Mouse (Mus musculus): Measurements from ENCODE around the gene Rtcb. TPM values are rescaled to one million over a fixed set of nuclear protein-coding genes. Genes with fewer than 3 reads are reported as not detected.

Rtcb gene
- 10 to 100 TPM; 44.0 to 48.4 TPM for total RNA-seq (2021)
- long read RNA-seq, experiment 1, transcript Rtcb-201 (12 exons, 2,009 nt): major isoform, 72 of 78 reads
- long read RNA-seq, experiment 1, partial matches to known transcripts: 4 of 78 reads
- long read RNA-seq, experiment 1, other reads (novel, unspliced or antisense): 2 of 78 reads
- long read RNA-seq, experiment 2, transcript Rtcb-201 (12 exons, 2,009 nt): major isoform, 81 of 87 reads
- long read RNA-seq, experiment 2, partial matches to known transcripts: 4 of 87 reads
- long read RNA-seq, experiment 2, other reads (novel, unspliced or antisense): 2 of 87 reads

DNA sequence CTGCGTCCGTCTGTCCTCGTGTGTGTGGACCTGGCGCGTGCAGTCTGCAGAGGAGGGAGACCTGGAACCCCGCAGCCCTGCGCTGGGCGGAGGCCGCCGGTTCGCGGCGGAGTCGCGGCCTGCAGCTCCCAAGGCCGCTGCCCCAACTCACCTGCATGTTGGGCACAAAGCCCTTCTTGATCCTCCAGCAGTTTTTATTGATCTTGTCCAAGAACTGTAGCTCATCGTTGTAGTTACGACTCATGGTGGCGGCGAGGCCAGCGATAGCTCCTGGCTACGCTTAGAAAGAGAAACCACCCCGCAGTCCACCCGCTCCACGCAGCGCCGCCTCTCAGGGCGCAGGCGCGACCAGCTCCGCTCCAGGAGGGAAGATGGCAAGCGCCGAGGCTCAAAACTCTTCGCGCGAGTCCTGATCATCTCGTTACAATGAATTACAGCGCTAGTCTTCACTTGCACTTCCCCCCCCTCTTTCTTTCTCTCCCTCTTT lies at the start of gene Rtcb:
Gene Rtcb, minus strand, starts transcription at position 360 of the 487 bp plus-strand sequence.
- intact Hi-C loops (cut with DNase I): loop anchor here (5.0 kb wide), 2 partner anchors 40 to 65 kb away; partner anchors contain the start of genes Fbxo7 and Prdm4
- DNase-seq: peak; percentile 98
- Histone ChIP-seq H3K27ac (peak within 1 kb of the TSS; percentile 92), H3K4me3 (peak within 1 kb of the TSS; percentile 80)
- TF ChIP-seq CTCF (IDR thresholded peaks at IDR 0.05): no peak

DNA sequence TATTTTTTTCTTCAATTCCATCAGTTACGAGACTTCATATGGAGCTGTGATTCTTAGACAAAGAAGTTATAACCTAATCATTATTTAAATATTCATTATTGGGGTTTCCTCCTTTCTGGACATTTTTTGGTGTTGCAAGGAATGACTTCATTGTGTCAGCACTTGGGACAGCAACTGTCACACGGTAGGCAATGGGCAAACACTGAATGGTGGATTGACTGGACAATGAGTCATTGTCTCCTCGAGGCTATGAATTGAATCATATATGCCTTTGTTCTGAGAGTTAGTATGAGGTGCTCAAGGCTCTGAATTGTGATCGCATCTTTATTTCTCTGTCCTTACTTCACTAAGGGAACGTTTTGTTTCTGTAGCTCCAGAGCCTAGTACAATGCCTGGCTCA lies 48.8 kb upstream of the Rtcb start:
- Histone ChIP-seq H3K27ac (no peak overlapping the region), H3K4me3 (no peak overlapping the region)
- DNase-seq: no peak
- TF ChIP-seq CTCF (IDR thresholded peaks at IDR 0.05): no peak
- intact Hi-C loops (cut with DNase I): no loop called here

DNA sequence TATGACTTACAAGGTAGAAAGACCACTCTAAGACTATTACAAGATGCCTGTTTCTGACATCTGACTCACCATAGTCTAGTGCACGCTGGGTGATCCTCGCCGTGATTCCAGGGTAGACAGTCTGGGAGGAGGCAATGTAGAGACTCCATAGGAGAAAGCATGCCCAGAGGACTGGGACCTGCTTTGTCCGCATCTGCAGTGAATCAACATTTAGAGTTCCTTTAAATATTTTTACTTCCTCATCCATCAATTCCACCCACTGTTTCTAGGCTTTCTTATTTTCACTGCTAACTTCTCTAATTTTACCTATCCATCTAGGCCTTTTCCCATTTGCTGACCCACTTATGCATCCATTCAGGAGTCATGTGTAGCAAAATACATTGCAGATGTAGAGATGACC lies 42.8 kb upstream of the Rtcb start:
- no peak overlapping the region for H3K4me3 ChIP-seq
- no peak for DNase-seq
- no peak overlapping the region for H3K27ac ChIP-seq
- intact Hi-C loops (cut with DNase I): no loop called here
- no peak for TF ChIP-seq CTCF (IDR thresholded peaks at IDR 0.05)

DNA sequence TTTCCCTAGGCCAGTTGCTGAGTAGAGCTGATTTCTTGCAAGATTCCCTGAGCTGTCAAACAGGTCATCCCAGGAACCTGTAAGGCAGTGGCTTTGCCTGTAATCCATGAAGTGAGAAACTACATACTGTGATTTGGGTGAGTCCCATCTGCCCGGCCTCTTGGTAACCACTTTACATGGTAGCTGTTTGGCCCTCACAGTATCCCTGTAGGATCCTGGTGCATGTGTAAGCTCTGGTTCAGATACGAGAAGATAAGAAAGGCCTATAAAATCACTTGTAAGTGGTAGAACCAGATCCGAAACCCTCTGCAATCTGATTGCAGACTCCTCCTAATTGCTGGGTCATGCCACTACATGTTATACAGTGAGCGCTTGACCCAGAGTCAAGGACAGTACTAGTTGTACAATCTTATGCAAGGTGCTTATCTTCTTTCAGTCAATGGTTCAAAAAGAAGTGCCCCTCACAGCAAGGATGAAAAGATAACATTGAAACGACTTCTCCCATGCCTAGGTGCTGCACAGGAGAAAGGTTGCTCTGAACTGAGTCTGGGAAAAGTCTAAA lies 37.0 kb upstream of the Rtcb start:
- no peak for TF ChIP-seq CTCF (IDR thresholded peaks at IDR 0.05)

DNA sequence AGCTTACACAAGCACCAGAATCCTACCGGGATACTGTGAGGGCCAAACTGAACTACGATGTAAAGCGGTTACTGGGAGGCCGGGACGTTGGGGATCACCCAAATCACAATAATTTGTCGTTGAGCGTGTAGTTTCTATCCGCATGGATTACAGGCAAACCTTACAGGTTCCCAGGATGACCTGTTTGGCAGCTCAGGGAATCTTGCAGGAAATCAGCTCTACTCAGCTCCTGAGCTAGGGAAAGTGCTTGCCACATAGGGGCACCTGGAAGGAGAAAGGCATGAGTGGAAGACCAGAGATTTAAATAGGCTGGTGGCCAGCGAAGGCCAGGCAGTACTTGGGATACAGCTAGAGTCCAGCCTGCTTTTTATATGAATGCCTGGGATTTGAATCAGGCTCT lies 36.2 kb upstream of the Rtcb start:
- TF ChIP-seq CTCF (IDR thresholded peaks at IDR 0.05): no peak
- no peak overlapping the region for H3K27ac ChIP-seq
- intact Hi-C loops (cut with DNase I): no loop called here
- no peak for DNase-seq
- H3K4me3 ChIP-seq: no peak overlapping the region

More for the DNA sequence above, 37.0 kb upstream of the Rtcb start:
- DNase-seq: no peak
- Histone ChIP-seq H3K27ac (no peak overlapping the region), H3K4me3 (no peak overlapping the region)
- intact Hi-C loops (cut with DNase I): no loop called here

DNA sequence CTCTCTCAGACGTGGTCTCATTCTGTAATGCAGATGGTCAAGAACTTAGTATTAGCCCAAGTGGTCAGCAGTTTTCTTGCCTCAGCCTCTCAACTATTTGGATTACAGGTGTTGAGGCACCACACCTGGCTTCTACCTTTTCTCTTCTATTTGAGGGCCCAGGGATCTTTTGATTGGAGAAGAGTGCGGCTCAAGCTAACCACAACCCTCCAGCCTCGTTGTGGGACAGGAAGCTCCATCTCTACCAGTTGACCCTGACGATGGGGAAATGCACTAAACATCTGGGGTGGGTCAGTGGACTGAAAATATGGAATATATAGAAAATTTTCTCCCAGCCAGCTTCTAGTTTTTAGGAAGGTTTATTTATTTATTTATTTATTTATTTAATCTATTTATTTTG lies 34.8 kb upstream of the Rtcb start:
- intact Hi-C loops (cut with DNase I): no loop called here
- TF ChIP-seq CTCF (IDR thresholded peaks at IDR 0.05): no peak
- Histone ChIP-seq H3K27ac (no peak overlapping the region), H3K4me3 (no peak overlapping the region)
- DNase-seq: no peak

DNA sequence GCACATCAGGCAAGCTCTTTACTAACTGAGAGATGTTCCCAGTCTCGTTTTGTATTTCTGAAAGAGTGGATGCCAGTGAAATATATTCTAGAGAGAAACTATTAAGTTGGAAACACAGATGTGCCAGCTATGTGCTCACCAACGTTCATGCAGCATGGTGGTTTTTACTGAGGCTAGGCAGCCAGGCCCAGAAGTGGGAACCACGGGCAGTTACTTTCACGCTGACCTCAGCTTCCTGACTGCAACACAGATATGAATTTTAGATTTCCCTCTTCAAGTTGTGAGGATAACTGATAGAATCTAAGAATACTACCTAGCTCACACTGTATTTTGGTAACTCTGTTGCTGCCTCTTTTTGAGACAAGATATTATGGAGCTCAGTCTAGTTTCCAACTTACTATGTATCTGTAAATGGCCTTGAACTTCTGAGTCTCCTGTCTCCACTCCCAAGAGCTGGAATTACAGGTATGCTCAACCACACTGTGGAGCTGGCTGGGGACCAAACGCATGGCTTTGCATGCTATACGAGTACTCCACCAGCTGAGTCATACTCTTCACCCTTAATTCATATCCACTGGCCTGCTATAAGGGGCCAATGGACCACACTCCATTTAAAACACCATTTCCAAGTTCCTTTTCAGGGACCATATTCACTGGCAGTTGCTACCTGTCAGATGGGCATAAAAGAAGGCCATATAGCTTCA lies 31.9 kb upstream of the Rtcb start:
- intact Hi-C loops (cut with DNase I): no loop called here
- TF ChIP-seq CTCF (IDR thresholded peaks at IDR 0.05): no peak
- no peak overlapping the region for H3K4me3 ChIP-seq
- H3K27ac ChIP-seq: no peak overlapping the region
- DNase-seq: no peak

DNA sequence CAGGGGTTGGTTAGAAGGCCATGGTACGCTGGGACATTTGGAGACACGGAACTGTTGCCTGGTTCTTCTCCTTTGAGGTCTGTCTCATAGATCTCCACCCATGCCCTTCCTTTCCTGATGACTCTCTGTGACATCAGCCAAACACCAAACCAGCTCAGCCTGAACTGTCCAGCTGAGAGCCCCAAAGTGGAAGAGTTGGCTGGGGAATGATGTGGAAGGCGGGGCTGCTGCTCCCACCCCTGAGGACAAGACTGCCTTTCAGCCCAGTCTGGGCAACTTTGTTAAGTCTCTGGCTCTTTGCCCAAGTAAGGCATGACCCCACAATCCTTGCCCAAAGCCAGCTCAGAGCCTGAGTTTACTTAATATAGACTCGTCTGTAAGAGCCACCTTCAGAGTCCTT lies 15.3 kb upstream of the Rtcb start:
- intact Hi-C loops (cut with DNase I): no loop called here
- Histone ChIP-seq H3K4me3 (no peak overlapping the region), H3K27ac (no peak overlapping the region)
- TF ChIP-seq CTCF (IDR thresholded peaks at IDR 0.05): no peak
- DNase-seq: no peak

DNA sequence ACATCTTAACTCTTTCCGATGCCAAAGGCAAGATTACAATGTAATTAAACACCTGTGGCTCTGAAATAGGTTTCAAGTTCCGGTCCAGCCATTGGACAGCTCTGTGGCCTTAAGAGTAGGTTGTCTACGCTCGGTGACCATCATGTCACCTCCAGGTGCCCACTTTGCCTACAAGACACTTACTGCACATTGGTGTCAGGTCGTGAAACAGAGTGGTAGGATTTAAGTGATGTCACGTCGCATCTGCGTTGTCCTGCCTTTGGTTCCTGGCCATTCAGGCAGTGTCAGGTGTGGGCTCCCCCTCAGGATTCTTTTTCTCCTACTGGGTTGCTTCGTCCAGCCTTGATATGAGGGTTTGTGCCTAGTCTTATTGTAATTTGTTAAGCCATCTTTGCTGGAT lies 14.2 kb upstream of the Rtcb start:
- H3K27ac ChIP-seq: no peak overlapping the region
- no peak for DNase-seq
- intact Hi-C loops (cut with DNase I): no loop called here
- TF ChIP-seq CTCF (IDR thresholded peaks at IDR 0.05): no peak
- no peak overlapping the region for H3K4me3 ChIP-seq

DNA sequence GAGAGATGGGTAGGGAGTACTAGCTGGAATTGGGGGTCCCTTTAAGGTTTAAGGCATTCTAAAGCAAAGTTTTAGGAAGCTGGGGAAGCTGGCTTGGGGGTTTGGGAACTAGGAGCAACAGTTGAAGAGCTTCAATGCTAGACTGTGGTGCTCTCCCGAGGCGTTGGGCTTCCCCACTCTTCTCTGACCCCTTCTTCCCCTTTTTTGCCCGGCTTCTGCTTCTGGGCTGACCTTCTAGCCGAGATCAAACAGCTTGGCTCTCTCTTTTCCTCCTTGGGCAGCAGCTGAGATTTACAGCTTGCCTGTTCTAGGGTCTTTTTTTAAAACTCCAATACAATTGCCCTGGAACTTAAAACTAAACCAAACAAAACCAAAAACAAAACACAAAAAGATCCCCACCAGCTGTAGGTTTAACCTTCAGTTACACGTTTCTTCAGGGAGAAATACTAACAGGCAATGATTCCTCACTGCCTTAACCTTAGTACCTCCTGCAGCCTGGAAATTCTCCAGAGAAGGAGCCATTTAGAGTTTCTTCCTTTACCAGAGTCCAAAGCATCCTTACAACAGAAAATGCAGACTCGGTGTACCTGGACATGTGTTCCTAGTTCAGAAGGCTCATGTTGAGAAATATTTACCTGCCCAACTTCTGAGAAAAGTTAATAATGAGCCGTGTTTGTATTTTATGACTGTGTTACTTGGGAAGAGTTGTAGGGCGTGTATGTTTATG lies 12.4 kb upstream of the Rtcb start:
- no peak for TF ChIP-seq CTCF (IDR thresholded peaks at IDR 0.05)
- no peak overlapping the region for H3K27ac ChIP-seq
- no peak overlapping the region for H3K4me3 ChIP-seq
- intact Hi-C loops (cut with DNase I): no loop called here
- no peak for DNase-seq

DNA sequence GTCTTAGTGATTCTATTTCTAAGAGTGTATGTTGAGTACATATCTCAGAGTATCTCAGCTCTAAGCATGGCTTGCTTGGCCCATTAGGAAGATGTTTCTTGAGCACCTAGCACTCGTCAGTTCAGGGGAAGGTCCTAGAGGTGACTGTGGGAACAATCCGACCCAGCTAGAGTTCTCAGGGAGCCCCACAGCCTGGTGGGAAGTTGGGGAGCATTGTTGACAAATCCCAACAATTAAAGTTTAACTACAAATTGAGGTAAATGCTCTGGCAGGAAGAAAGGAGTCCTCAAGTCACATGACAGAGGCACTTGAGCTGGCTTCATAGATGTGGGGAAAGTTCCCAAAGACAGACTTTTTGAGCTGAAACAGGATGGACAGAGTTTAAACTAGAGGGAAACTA lies 11.1 kb upstream of the Rtcb start:
- intact Hi-C loops (cut with DNase I): loop anchor here (1.0 kb wide), 1 partner anchor 495 kb away; no protein-coding TSS in a partner anchor
- H3K27ac ChIP-seq: no peak overlapping the region
- TF ChIP-seq CTCF (IDR thresholded peaks at IDR 0.05): no peak
- DNase-seq: no peak
- H3K4me3 ChIP-seq: no peak overlapping the region

DNA sequence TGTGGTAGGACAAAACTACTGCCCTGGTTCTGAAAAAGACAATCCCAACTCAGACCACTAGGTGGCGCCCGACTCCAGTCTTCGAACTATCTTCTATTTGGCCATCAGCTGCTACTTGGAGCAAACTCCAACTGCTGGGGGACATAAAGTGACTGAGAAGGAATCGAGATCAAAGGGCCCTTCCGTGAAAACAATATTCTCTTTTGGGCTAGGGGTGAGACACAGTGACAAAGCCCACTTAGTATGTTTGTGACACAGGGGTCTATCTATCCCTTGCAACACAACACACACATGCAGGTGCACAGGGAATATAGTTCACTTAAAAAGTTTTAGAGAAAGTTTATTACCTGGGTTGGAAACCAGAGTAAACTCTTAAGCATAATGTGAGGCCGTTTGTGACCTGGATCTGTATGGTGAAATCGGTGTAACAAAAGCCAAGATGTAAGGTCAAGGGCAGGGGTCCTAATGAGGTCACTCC lies 10.6 kb upstream of the Rtcb start:
- Histone ChIP-seq H3K27ac (no peak overlapping the region), H3K4me3 (no peak overlapping the region)
- intact Hi-C loops (cut with DNase I): loop anchor here (1.0 kb wide), 1 partner anchor 495 kb away; no protein-coding TSS in a partner anchor
- TF ChIP-seq CTCF (IDR thresholded peaks at IDR 0.05): peak; percentile 92
- DNase-seq: peak; percentile 79
